Mouse (Mus musculus): ENCODE measurements around the gene Olfr344. TPM values are rescaled to one million over a fixed set of nuclear protein-coding genes. Genes with fewer than 3 reads are reported as not detected.

The Olfr344 gene
- not detected in 2 replicates for polyA plus RNA-seq (2016; fragmentation: Nextera tagmentation; extraction: Ambion mirVana)

- no peaks in the 10 kb centered on the region for H3K27me3 ChIP-seq
- H3K36me3 ChIP-seq = no peaks in the 10 kb centered on the region
- no peaks in the 10 kb centered on the region for H3K9me3 ChIP-seq (replicated peaks)
- WGBS = 89% methylated on average over 1 of the region's 1 CpGs
- H3K27ac ChIP-seq = no peak within 1 kb of the TSS
- H3K9ac ChIP-seq = no peak within 1 kb of the TSS
- H3K4me2 ChIP-seq (replicated peaks) = no peak within 1 kb of the TSS
- no peak for ATAC-seq (ENCODE audit: low FRiP score)
- H3K4me3 ChIP-seq = no peak within 1 kb of the TSS
- no peaks in the 10 kb centered on the region for H3K4me1 ChIP-seq
These were observed at the start of gene Olfr344 for GRCm38 (mm10) chr2:36566362-36566761. Gene Olfr344 (plus strand): TSS chr2:36566662.

DNA sequence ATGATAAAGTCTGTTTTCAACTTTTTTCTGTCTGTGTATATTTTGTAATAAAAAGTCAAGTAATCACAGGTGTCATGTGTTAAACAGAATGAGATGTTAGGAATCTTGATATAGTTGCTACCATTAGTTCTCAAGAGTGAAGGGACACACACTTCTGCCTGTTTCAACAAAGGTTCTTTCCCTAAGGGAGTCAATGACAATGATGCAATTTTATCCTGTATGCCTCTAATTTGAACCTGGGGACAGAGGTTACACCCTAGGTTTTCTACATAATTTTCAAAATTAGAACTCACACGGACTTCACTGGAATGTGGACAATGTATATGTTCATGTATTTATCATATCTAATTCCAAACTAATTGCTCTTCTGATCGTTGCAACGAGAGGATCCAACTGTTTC is 41.8 kb upstream of the Olfr344 start, which contains the start of gene Olfr342:
Gene Olfr342, plus strand, starts transcription at position 301 of the 400 bp plus-strand sequence.
- Histone ChIP-seq H3K27me3 (no peaks in the 10 kb centered on the region), H3K27ac (no peak within 1 kb of the TSS), H3K9ac (no peak within 1 kb of the TSS), H3K4me2 (replicated peaks) (no peak within 1 kb of the TSS), H3K4me3 (no peak within 1 kb of the TSS), H3K4me1 (no peaks in the 10 kb centered on the region), H3K36me3 (no peaks in the 10 kb centered on the region), H3K9me3 (replicated peaks) (peaks cover 18% of the 10 kb centered on the region)
- 74% methylated on average over 3 of the region's 3 CpGs for WGBS
- no peak for ATAC-seq (ENCODE audit: low FRiP score)

- no peak for ATAC-seq (ENCODE audit: low FRiP score)
- H3K4me1 ChIP-seq = no peaks in the 10 kb centered on the region
- H3K9ac ChIP-seq = no peak overlapping the region
- H3K36me3 ChIP-seq = no peaks in the 10 kb centered on the region
- no peak overlapping the region for H3K4me2 ChIP-seq (replicated peaks)
- H3K27ac ChIP-seq = no peak overlapping the region
- H3K9me3 ChIP-seq (replicated peaks) = peaks cover 6% of the 10 kb centered on the region; the same call in 1 of the 2 replicates
- no peaks in the 10 kb centered on the region for H3K27me3 ChIP-seq
- no peak overlapping the region for H3K4me3 ChIP-seq
These were observed 1.3 kb upstream of the Olfr344 start for GRCm38 (mm10) chr2:36565156-36565555.

GRCm38 (mm10) chr2:36567022-36567421 is 560 bp downstream of the Olfr344 start:
- H3K27me3 ChIP-seq = no peaks in the 10 kb centered on the region
- no peak overlapping the region for H3K4me2 ChIP-seq (replicated peaks)
- no peaks in the 10 kb centered on the region for H3K9me3 ChIP-seq (replicated peaks)
- H3K4me3 ChIP-seq = no peak overlapping the region
- H3K9ac ChIP-seq = no peak overlapping the region
- no peak for ATAC-seq (ENCODE audit: low FRiP score)
- no peak overlapping the region for H3K27ac ChIP-seq
- no peaks in the 10 kb centered on the region for H3K4me1 ChIP-seq
- no peaks in the 10 kb centered on the region for H3K36me3 ChIP-seq

DNA sequence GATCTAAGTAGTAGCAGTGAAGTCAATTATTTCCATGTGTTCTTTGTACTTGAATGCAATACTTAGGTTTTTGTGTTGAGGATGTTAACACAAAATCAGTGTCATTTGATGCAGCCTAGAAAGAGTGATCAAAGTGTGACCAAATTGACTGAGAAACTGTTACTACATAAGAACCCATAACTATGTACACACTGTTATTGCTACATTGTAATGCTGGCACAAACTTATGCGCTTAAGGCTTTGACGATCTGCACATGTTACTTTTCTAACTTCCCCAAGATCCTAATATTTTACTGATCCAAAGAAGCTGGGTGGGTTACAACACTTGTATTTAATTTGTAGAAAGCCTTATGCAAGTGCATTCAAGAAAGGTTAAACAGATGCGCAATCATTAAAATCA is 1.4 kb downstream of the Olfr344 start:
- Histone ChIP-seq H3K4me2 (replicated peaks) (no peak overlapping the region), H3K9me3 (replicated peaks) (no peaks in the 10 kb centered on the region), H3K4me3 (no peak overlapping the region), H3K27me3 (no peaks in the 10 kb centered on the region), H3K9ac (no peak overlapping the region), H3K4me1 (no peaks in the 10 kb centered on the region), H3K27ac (no peak overlapping the region), H3K36me3 (no peaks in the 10 kb centered on the region)
- no peak for ATAC-seq (ENCODE audit: low FRiP score)
- 96% methylated on average over 3 of the region's 3 CpGs for WGBS

Other genes with a start within 250 kb of the Olfr344 start
- gene Olfr338, start 193.1 kb upstream of the Olfr344 start, polyA plus RNA-seq (2016; fragmentation: Nextera tagmentation; extraction: Ambion mirVana) = not detected in 2 replicates
- not detected in 2 replicates for gene Olfr339, start 147.7 kb upstream of the Olfr344 start, polyA plus RNA-seq (2016; fragmentation: Nextera tagmentation; extraction: Ambion mirVana)
- gene Olfr340, start 114.1 kb upstream of the Olfr344 start, polyA plus RNA-seq (2016; fragmentation: Nextera tagmentation; extraction: Ambion mirVana) = not detected in 2 replicates
- gene Olfr341, start 84.2 kb upstream of the Olfr344 start, polyA plus RNA-seq (2016; fragmentation: Nextera tagmentation; extraction: Ambion mirVana) = not detected in 2 replicates
- gene Olfr342, start 41.7 kb upstream of the Olfr344 start, polyA plus RNA-seq (2016; fragmentation: Nextera tagmentation; extraction: Ambion mirVana) = not detected in 2 replicates
- not detected in 2 replicates for gene Olfr345, start 73.4 kb downstream of the Olfr344 start, polyA plus RNA-seq (2016; fragmentation: Nextera tagmentation; extraction: Ambion mirVana)
- not detected in 2 replicates for gene Olfr346, start 119.1 kb downstream of the Olfr344 start, polyA plus RNA-seq (2016; fragmentation: Nextera tagmentation; extraction: Ambion mirVana)
- gene Olfr347, start 165.2 kb downstream of the Olfr344 start, polyA plus RNA-seq (2016; fragmentation: Nextera tagmentation; extraction: Ambion mirVana) = not detected in 2 replicates
- gene Olfr348, start 217.6 kb downstream of the Olfr344 start, polyA plus RNA-seq (2016; fragmentation: Nextera tagmentation; extraction: Ambion mirVana) = not detected in 2 replicates
- not detected in 2 replicates for gene Olfr50, start 223.9 kb downstream of the Olfr344 start, polyA plus RNA-seq (2016; fragmentation: Nextera tagmentation; extraction: Ambion mirVana)